Mouse (Mus musculus) thymus, adult 2 months (tissue): ENCODE measurements around the gene Pde4a.

ENCODE experiments used
- CTCF ChIP-seq: fragments of 200-500 bp; IDR thresholded peaks from 2 replicates; pipeline ENCODE4 v1.5.1; 2012; ENCODE audit warnings: mild to moderate bottlenecking, control low read depth, low read length, moderate library complexity, borderline replicate concordance; ENCODE audit not compliant: control insufficient read depth, poor library complexity, insufficient read depth; ENCODE audit errors: extremely low read depth
- POLR2A ChIP-seq: fragments of 200-500 bp; IDR thresholded peaks from 2 replicates; pipeline ENCODE4 v1.6.1; 2012; ENCODE audit warnings: mild to moderate bottlenecking, low read length, control low read depth, moderate library complexity; ENCODE audit not compliant: control insufficient read depth, poor library complexity, insufficient read depth; ENCODE audit errors: extremely low read depth

DNA sequence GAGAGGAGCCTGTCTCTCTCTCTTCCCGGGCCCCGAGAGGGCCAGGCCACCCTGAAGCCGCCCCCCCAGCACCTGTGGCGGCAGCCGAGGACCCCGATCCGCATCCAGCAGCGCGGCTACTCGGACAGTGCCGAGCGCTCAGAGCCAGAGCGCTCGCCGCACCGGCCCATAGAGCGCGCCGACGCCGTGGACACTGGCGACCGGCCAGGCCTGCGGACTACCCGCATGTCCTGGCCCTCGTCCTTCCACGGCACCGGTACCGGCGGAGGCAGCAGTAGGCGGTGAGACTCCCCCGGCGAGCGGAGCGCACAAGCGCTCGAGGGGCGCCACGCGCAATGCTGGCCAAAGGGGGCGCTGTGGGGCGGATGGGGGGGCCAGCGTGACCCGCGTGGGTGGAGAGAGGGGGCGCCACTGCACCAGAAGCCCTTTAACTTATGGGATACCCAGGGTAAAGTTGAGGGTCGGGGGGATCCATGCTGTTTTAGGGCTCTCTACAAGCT lies 488 bp downstream of the Pde4a start:
- no peak for TF ChIP-seq POLR2A
- peak; percentile 89 for TF ChIP-seq CTCF
